Mouse (Mus musculus) forebrain, embryonic 15.5 days (tissue): ENCODE measurements around the gene 1700008O03Rik. TPM values are rescaled to one million over a fixed set of nuclear protein-coding genes. Genes with fewer than 3 reads are reported as not detected.
A peak's percentile ranks its signal among the peaks of the same experiment; 100 is the strongest.

Experiments
- ATAC-seq: fragments of 200-750 bp; cut with Nextera tagmentation; replicated peaks from 2 replicates; pipeline ENCODE4 v1.8.0; 2017; ENCODE audit warnings: mild to moderate bottlenecking, moderate TSS enrichment, moderate library complexity
- H3K27ac ChIP-seq: fragments of 300-500 bp; sonication (generic); replicated peaks from 2 replicates; pipeline ENCODE4 v1.5.1; 2015; ENCODE audit warnings: mild to moderate bottlenecking, inconsistent platforms
- H3K27me3 ChIP-seq: fragments of 300-500 bp; sonication (generic); 2 replicates; pipeline ENCODE4 v1.6.1; 2015; ENCODE audit warnings: inconsistent platforms
- H3K36me3 ChIP-seq: fragments of 300-500 bp; sonication (generic); 2 replicates; pipeline ENCODE4 v1.6.1; 2015; ENCODE audit warnings: mild to moderate bottlenecking, inconsistent platforms
- H3K4me1 ChIP-seq: fragments of 300-500 bp; sonication (generic); 2 replicates; pipeline ENCODE4 v1.6.1; 2015; ENCODE audit warnings: inconsistent platforms
- H3K4me2 ChIP-seq: fragments of 300-500 bp; sonication (generic); replicated peaks from 2 replicates; pipeline ENCODE4 v1.6.1; 2015; ENCODE audit warnings: mild to moderate bottlenecking, inconsistent platforms
- H3K4me3 ChIP-seq: fragments of 300-500 bp; sonication (generic); 2 replicates; pipeline ENCODE4 v1.5.1; 2015; ENCODE audit warnings: mild to moderate bottlenecking, inconsistent platforms
- H3K9ac ChIP-seq: fragments of 300-500 bp; sonication (generic); replicated peaks from 2 replicates; pipeline ENCODE4 v1.6.1; 2015; ENCODE audit warnings: mild to moderate bottlenecking, inconsistent platforms
- H3K9me3 ChIP-seq: fragments of 300-500 bp; sonication (generic); 2 replicates; pipeline ENCODE4 v1.6.1; 2016; ENCODE audit warnings: inconsistent platforms
- WGBS: fragments of 180-500 bp; shearing (Covaris S2); methylation state at CpG from one replicate; pipeline ENCODE4 v1.1.7; 2015; ENCODE audit warnings: mixed read lengths; 5-methylcytosine and 5-hydroxymethylcytosine counted together
- polyA plus RNA-seq: library from polyadenylated mRNA; unstranded; fragments of >200 nt; fragmentation: Nextera tagmentation; extraction: Ambion mirVana; gene quantifications from 2 replicates; pipeline ENCODE4 v1.2.1, GENCODE M21; 2015

Gene 1700008O03Rik
- polyA plus RNA-seq: 1.1 and 1.4 TPM in 2 replicates

- Histone ChIP-seq H3K9me3 (no peaks in the 10 kb centered on the region), H3K27me3 (no peaks in the 10 kb centered on the region), H3K36me3 (no peaks in the 10 kb centered on the region), H3K4me3 (peak within 1 kb of the TSS; percentile 61), H3K4me2 (peak within 1 kb of the TSS; percentile 98), H3K9ac (peak within 1 kb of the TSS; percentile 70), H3K4me1 (peaks cover 26% of the 10 kb centered on the region), H3K27ac (peak within 1 kb of the TSS; percentile 98; the same call in 1 of the 2 replicates)
- ATAC-seq: no peak
- WGBS: 80% methylated on average over 12 of the region's 12 CpGs
Measured at GRCm38 (mm10) chr7:44385720-44386119, at the start of gene 1700008O03Rik. 1700008O03Rik (minus strand) TSS chr7:44385820.

GRCm38 (mm10) chr7:44434089-44434488 lies 48.5 kb upstream of the 1700008O03Rik start:
- Histone ChIP-seq H3K27me3 (no peaks in the 10 kb centered on the region), H3K36me3 (no peaks in the 10 kb centered on the region), H3K4me3 (no peak overlapping the region), H3K27ac (no peak overlapping the region), H3K9me3 (no peaks in the 10 kb centered on the region), H3K4me2 (no peak overlapping the region), H3K9ac (no peak overlapping the region), H3K4me1 (peaks cover 46% of the 10 kb centered on the region)
- ATAC-seq: no peak
- 81% methylated on average over 9 of the region's 9 CpGs for WGBS

- ATAC-seq: peak; percentile 18; the same call in 1 of the 2 replicates
- no peak overlapping the region for H3K9ac ChIP-seq
- H3K27ac ChIP-seq: no peak overlapping the region
- peaks cover 47% of the 10 kb centered on the region for H3K4me1 ChIP-seq
- no peaks in the 10 kb centered on the region for H3K27me3 ChIP-seq
- WGBS: 6% methylated on average over 7 of the region's 7 CpGs
- no peaks in the 10 kb centered on the region for H3K36me3 ChIP-seq
- no peak overlapping the region for H3K4me3 ChIP-seq
- H3K4me2 ChIP-seq: no peak overlapping the region
- H3K9me3 ChIP-seq: no peaks in the 10 kb centered on the region
Measured at GRCm38 (mm10) chr7:44433371-44433770, 47.8 kb upstream of the 1700008O03Rik start.

GRCm38 (mm10) chr7:44432550-44432949 lies 46.9 kb upstream of the 1700008O03Rik start:
- no peak for ATAC-seq
- WGBS: 75% methylated on average over 6 of the region's 6 CpGs
- H3K4me2 ChIP-seq: no peak overlapping the region

GRCm38 (mm10) chr7:44429534-44430488 lies 44.2 kb upstream of the 1700008O03Rik start:
- H3K27ac ChIP-seq: peak overlapping the region; percentile 99
- under 1% methylated on average over 29 of the region's 32 CpGs for WGBS
- no peaks in the 10 kb centered on the region for H3K9me3 ChIP-seq
- peak overlapping the region; percentile 76 for H3K4me3 ChIP-seq
- ATAC-seq: peak; percentile 34; the same call in 1 of the 2 replicates
- no peaks in the 10 kb centered on the region for H3K27me3 ChIP-seq
- peak overlapping the region; percentile 75 for H3K4me2 ChIP-seq
- peak overlapping the region; percentile 91 for H3K9ac ChIP-seq
- H3K4me1 ChIP-seq: peaks cover 55% of the 10 kb centered on the region
- H3K36me3 ChIP-seq: no peaks in the 10 kb centered on the region

More at GRCm38 (mm10) chr7:44432550-44432949, 46.9 kb upstream of the 1700008O03Rik start:
- no peaks in the 10 kb centered on the region for H3K9me3 ChIP-seq
- no peak overlapping the region for H3K4me3 ChIP-seq
- peaks cover 50% of the 10 kb centered on the region for H3K4me1 ChIP-seq
- H3K36me3 ChIP-seq: no peaks in the 10 kb centered on the region
- no peak overlapping the region for H3K27ac ChIP-seq
- no peaks in the 10 kb centered on the region for H3K27me3 ChIP-seq
- no peak overlapping the region for H3K9ac ChIP-seq

- ATAC-seq: peak; percentile 63
- H3K9ac ChIP-seq: peak within 1 kb of the TSS; percentile 91
Measured at GRCm38 (mm10) chr7:44428968-44429521, 43.4 kb upstream of the 1700008O03Rik start, which contains the start of gene Lrrc4b. Lrrc4b (plus strand) TSS chr7:44429018.

GRCm38 (mm10) chr7:44428171-44428950 lies 42.7 kb upstream of the 1700008O03Rik start:
- H3K9me3 ChIP-seq: no peaks in the 10 kb centered on the region
- no peaks in the 10 kb centered on the region for H3K36me3 ChIP-seq
- H3K9ac ChIP-seq: peak overlapping the region; percentile 91
- peak overlapping the region; percentile 75 for H3K4me2 ChIP-seq
- H3K4me1 ChIP-seq: peaks cover 50% of the 10 kb centered on the region
- H3K4me3 ChIP-seq: peak overlapping the region; percentile 76
- no peaks in the 10 kb centered on the region for H3K27me3 ChIP-seq
- peak overlapping the region; percentile 99 for H3K27ac ChIP-seq
- peak; percentile 31 for ATAC-seq
- WGBS: under 1% methylated on average over 16 of the region's 38 CpGs

More at GRCm38 (mm10) chr7:44428968-44429521, 43.4 kb upstream of the 1700008O03Rik start, which contains the start of gene Lrrc4b:
- no peaks in the 10 kb centered on the region for H3K27me3 ChIP-seq
- H3K36me3 ChIP-seq: no peaks in the 10 kb centered on the region
- peak within 1 kb of the TSS; percentile 99 for H3K27ac ChIP-seq
- under 1% methylated on average over 52 of the region's 69 CpGs for WGBS
- peaks cover 55% of the 10 kb centered on the region for H3K4me1 ChIP-seq
- peak within 1 kb of the TSS; percentile 75 for H3K4me2 ChIP-seq
- H3K9me3 ChIP-seq: no peaks in the 10 kb centered on the region
- H3K4me3 ChIP-seq: peak within 1 kb of the TSS; percentile 76

- peak; percentile 20 for ATAC-seq
- WGBS: 11% methylated on average over 8 of the region's 8 CpGs
- H3K36me3 ChIP-seq: no peaks in the 10 kb centered on the region
- peak overlapping the region; percentile 54 for H3K4me2 ChIP-seq
- peak overlapping the region; percentile 99 for H3K27ac ChIP-seq
- H3K9ac ChIP-seq: peak overlapping the region; percentile 41
- no peaks in the 10 kb centered on the region for H3K9me3 ChIP-seq
- no peaks in the 10 kb centered on the region for H3K27me3 ChIP-seq
- peak overlapping the region; percentile 76 for H3K4me3 ChIP-seq
- peaks cover 43% of the 10 kb centered on the region for H3K4me1 ChIP-seq
Measured at GRCm38 (mm10) chr7:44427666-44428065, 42.0 kb upstream of the 1700008O03Rik start.

- Histone ChIP-seq H3K27me3 (no peaks in the 10 kb centered on the region), H3K4me3 (no peak overlapping the region), H3K4me1 (no peaks in the 10 kb centered on the region), H3K4me2 (no peak overlapping the region), H3K36me3 (no peaks in the 10 kb centered on the region), H3K9me3 (no peaks in the 10 kb centered on the region), H3K27ac (no peak overlapping the region), H3K9ac (no peak overlapping the region)
- ATAC-seq: no peak
- 90% methylated on average over 6 of the region's 6 CpGs for WGBS
Measured at GRCm38 (mm10) chr7:44413307-44413706, 27.7 kb upstream of the 1700008O03Rik start.

- ATAC-seq: no peak
- H3K27me3 ChIP-seq: no peaks in the 10 kb centered on the region
- H3K27ac ChIP-seq: no peak overlapping the region
- 86% methylated on average over 4 of the region's 4 CpGs for WGBS
- H3K4me1 ChIP-seq: peaks cover 2% of the 10 kb centered on the region
- H3K9ac ChIP-seq: no peak overlapping the region
- H3K9me3 ChIP-seq: no peaks in the 10 kb centered on the region
- H3K36me3 ChIP-seq: no peaks in the 10 kb centered on the region
- no peak overlapping the region for H3K4me2 ChIP-seq
- H3K4me3 ChIP-seq: no peak overlapping the region
Measured at GRCm38 (mm10) chr7:44411144-44411543, 25.5 kb upstream of the 1700008O03Rik start.

GRCm38 (mm10) chr7:44406015-44406355 lies 20.4 kb upstream of the 1700008O03Rik start:
- no peak overlapping the region for H3K4me2 ChIP-seq
- H3K4me1 ChIP-seq: peaks cover 8% of the 10 kb centered on the region
- WGBS: 0% methylated on average over 5 of the region's 5 CpGs
- peak; percentile 67 for ATAC-seq
- H3K4me3 ChIP-seq: no peak overlapping the region
- H3K9me3 ChIP-seq: no peaks in the 10 kb centered on the region
- H3K36me3 ChIP-seq: no peaks in the 10 kb centered on the region
- no peak overlapping the region for H3K27ac ChIP-seq
- H3K9ac ChIP-seq: no peak overlapping the region
- no peaks in the 10 kb centered on the region for H3K27me3 ChIP-seq
